Mouse (Mus musculus) thymus, adult 2 months (tissue): ENCODE data around the gene Pcbp3. TPM values are rescaled to one million over a fixed set of nuclear protein-coding genes. Genes with fewer than 3 reads are reported as not detected.

Source experiments
- DNase-seq: peaks from one replicate; pipeline ENCODE4 v3.0.0; 2021
- H3K27ac ChIP-seq: fragments of 200-500 bp; 2 replicates; pipeline ENCODE4 v1.5.1; 2012; ENCODE audit warnings: low read length, control low read depth; ENCODE audit not compliant: control insufficient read depth, insufficient read depth
- H3K27me3 ChIP-seq: fragments of 200-500 bp; 2 replicates; pipeline ENCODE4 v1.6.1; 2012; ENCODE audit warnings: mild to moderate bottlenecking, low read length, moderate library complexity, mixed read lengths; ENCODE audit not compliant: control insufficient read depth, insufficient read depth
- H3K36me3 ChIP-seq: fragments of 200-500 bp; 2 replicates; pipeline ENCODE4 v1.6.1; 2012; ENCODE audit warnings: mild to moderate bottlenecking, low read length, moderate library complexity; ENCODE audit not compliant: control insufficient read depth, insufficient read depth
- H3K4me1 ChIP-seq: fragments of 200-500 bp; replicated peaks from 2 replicates; pipeline ENCODE4 v1.6.1; 2012; ENCODE audit warnings: low read length; ENCODE audit not compliant: control insufficient read depth, insufficient read depth
- H3K4me3 ChIP-seq: fragments of 200-500 bp; 2 replicates; pipeline ENCODE4 v1.5.1; 2012; ENCODE audit warnings: mild to moderate bottlenecking, low read length, control low read depth, moderate library complexity; ENCODE audit not compliant: control insufficient read depth, insufficient read depth
- CTCF ChIP-seq: fragments of 200-500 bp; IDR thresholded peaks from 2 replicates; pipeline ENCODE4 v1.5.1; 2012; ENCODE audit warnings: mild to moderate bottlenecking, control low read depth, low read length, moderate library complexity, borderline replicate concordance; ENCODE audit not compliant: control insufficient read depth, poor library complexity, insufficient read depth; ENCODE audit errors: extremely low read depth
- POLR2A ChIP-seq: fragments of 200-500 bp; IDR thresholded peaks from 2 replicates; pipeline ENCODE4 v1.6.1; 2012; ENCODE audit warnings: mild to moderate bottlenecking, low read length, control low read depth, moderate library complexity; ENCODE audit not compliant: control insufficient read depth, poor library complexity, insufficient read depth; ENCODE audit errors: extremely low read depth
- WGBS: fragments of 180-500 bp; shearing (Covaris S2); methylation state at CpG from one replicate; pipeline ENCODE4 v1.1.7; 2018; 5-methylcytosine and 5-hydroxymethylcytosine counted together
- polyA plus RNA-seq: library from polyadenylated mRNA; depleted of rRNA; stranded (reverse); fragments of >200 nt; gene quantifications from 2 replicates; pipeline ENCODE4 v1.2.3, GENCODE M21; 2012

Gene Pcbp3
- polyA plus RNA-seq, 1 experiment: 12.7 TPM

DNA sequence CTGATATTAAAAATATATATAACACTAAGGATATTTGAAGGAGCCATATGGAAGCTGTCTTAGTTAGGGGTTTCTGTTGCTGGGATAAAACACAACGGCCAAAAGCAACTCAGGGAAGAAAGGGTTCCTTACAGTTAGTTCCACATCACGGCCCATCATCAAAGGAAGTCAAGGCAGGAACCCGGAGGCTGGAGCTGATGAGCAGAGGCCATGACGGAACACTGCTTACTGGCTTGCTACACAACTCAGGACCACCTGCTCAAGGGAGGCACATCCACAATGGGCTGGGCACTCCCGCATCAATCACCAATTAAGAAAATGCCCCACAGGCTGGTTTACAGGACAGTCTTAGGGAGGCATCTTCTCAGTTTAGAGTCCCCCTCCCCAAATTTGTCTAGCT, 26.9 kb downstream of the Pcbp3 start:
- DNase-seq: no peak
- Histone ChIP-seq H3K27ac (no peak overlapping the region), H3K36me3 (no peaks in the 10 kb centered on the region), H3K27me3 (no peaks in the 10 kb centered on the region), H3K4me3 (no peak overlapping the region), H3K4me1 (no peaks in the 10 kb centered on the region)
- TF ChIP-seq POLR2A (no peak), CTCF (no peak)
- WGBS: 95% methylated on average over 5 of the region's 5 CpGs

DNA sequence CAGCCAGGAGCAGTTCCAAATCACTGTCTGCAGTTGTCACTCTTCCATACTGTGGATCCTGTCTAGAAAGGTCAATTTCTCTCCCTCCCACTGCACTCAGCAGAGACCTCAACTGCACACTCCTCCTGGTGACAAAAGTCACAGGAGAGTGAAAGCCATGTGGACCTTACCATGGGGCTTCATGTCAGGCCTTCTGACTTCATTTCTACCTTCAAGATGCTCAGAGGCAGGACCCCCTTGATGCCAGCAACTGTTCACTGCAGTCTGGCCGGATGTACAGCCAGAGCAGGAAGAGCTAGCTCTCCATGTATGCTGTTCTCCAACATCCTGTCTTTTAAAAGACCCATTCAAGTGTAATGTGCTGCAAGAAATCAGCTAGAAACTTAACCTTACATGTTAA, 29.9 kb downstream of the Pcbp3 start:
- DNase-seq: no peak
- TF ChIP-seq CTCF (no peak), POLR2A (no peak)
- 86% methylated on average over 1 of the region's 1 CpGs for WGBS
- H3K4me3 ChIP-seq: no peak overlapping the region
- no peaks in the 10 kb centered on the region for H3K27me3 ChIP-seq
- H3K4me1 ChIP-seq: no peaks in the 10 kb centered on the region
- no peak overlapping the region for H3K27ac ChIP-seq
- no peaks in the 10 kb centered on the region for H3K36me3 ChIP-seq

DNA sequence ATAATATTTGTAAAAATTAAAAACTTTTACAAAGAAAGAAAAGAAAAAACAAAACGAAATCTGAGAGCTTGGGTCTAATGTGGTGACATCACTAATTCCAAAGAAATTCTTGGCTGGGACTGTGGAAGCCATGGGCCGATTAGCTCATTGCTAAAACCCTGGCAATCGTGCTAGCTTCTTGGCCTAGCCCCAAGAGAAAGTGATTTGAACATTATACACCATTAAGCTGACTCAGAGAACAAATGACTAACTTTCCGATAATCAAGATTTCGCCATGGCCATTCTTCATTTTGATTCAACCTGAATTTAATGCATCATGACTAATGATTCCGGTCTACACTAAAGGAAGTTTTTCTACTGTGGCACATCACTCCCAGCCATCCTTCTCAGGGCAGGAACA, 30.6 kb downstream of the Pcbp3 start:
- Histone ChIP-seq H3K4me3 (no peak overlapping the region), H3K27me3 (no peaks in the 10 kb centered on the region), H3K4me1 (no peaks in the 10 kb centered on the region), H3K27ac (no peak overlapping the region), H3K36me3 (no peaks in the 10 kb centered on the region)
- TF ChIP-seq CTCF (no peak), POLR2A (no peak)
- no peak for DNase-seq
- WGBS: 84% methylated on average over 6 of the region's 6 CpGs

DNA sequence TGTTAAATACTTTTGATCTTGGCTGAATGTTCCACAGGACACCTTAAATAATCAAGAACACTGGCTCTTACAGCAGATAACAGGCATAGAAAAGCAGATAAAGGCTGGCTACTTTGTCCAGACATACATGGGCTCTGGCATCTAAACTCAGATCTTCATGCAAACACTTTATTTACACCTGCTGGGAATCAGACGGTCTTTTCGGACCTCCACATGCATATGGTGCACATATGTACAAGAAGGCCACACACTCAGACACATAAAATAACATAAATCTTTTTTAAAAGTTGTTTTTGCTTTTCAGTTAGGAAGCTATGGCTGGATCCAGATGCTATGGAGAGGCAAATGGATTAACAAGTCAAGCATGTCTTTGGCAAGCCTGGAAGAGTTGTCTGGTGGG, 37.2 kb downstream of the Pcbp3 start:
- TF ChIP-seq POLR2A (no peak), CTCF (no peak)
- no peaks in the 10 kb centered on the region for H3K27me3 ChIP-seq
- no peak for DNase-seq
- H3K4me1 ChIP-seq: no peaks in the 10 kb centered on the region
- no peak overlapping the region for H3K27ac ChIP-seq
- no peak overlapping the region for H3K4me3 ChIP-seq
- H3K36me3 ChIP-seq: no peaks in the 10 kb centered on the region
- 95% methylated on average over 2 of the region's 2 CpGs for WGBS

DNA sequence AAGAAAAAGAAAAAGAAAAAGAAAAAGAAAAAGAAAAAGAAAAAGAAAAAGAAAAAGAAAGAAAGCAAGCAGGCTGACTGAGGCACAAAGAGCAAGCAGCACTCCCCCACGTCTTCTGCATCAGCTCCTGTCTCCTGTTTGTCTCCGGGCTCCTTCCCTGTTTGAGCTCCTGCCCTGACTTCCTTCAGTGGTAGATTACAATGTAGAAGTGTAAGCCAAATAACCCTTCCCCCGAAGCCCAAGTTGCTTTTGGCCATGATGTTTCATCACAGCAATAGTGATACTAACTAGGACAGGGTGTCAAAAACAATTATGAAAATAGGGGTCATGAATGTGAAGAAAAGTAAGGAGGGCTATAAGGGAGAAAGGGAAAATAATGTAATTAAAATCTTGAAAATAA, 43.6 kb downstream of the Pcbp3 start:
- Histone ChIP-seq H3K4me1 (no peaks in the 10 kb centered on the region), H3K4me3 (no peak overlapping the region), H3K27ac (no peak overlapping the region), H3K36me3 (no peaks in the 10 kb centered on the region), H3K27me3 (no peaks in the 10 kb centered on the region)
- no peak for TF ChIP-seq CTCF
- DNase-seq: no peak
- WGBS: 85% methylated on average over 3 of the region's 3 CpGs

DNA sequence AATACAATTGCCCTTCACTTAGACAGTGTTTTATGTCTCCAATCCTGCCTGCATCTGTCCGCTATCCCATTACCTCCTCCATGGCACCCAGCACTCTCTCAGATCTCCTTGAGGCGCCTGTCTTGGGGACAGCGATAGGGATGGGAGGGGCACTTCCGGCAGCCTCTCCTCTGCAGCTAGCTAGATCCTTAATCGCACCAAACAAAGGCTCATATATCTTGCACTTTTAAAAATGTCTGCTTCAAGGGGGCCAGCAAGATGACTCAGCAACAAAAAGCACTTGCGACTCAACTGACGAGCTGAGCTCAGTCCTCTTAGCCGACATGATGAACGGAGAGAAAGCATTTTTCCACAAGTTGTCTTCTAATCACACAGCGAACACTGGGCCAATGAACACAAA, 55.3 kb downstream of the Pcbp3 start:
- Histone ChIP-seq H3K27ac (no peak overlapping the region), H3K36me3 (no peaks in the 10 kb centered on the region), H3K4me1 (peaks cover 12% of the 10 kb centered on the region), H3K27me3 (no peaks in the 10 kb centered on the region), H3K4me3 (no peak overlapping the region)
- DNase-seq: peak; percentile 33
- no peak for TF ChIP-seq CTCF
- TF ChIP-seq POLR2A: no peak
- 25% methylated on average over 10 of the region's 10 CpGs for WGBS

DNA sequence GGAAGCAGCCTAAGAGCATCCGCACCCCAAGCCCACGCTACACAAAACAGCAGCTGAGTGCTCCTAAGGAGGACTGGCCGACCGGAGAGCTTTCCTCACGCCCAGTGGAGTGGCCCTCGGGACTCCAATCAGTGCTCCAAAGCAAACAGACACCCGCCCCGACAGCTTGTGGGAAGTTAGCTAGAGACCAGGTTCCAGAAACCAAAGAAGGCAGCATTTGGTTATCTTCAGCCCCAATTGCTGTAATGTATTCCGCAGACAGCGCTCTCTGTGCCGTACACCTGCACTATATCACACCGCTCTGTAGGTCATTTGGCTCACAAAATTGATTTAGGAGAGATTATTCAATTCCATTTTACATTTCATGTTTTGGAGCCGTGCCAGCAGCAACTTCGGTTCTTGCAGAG, 55.7 kb downstream of the Pcbp3 start:
- WGBS: 83% methylated on average over 14 of the region's 14 CpGs
- TF ChIP-seq CTCF (no peak), POLR2A (no peak)
- Histone ChIP-seq H3K27me3 (no peaks in the 10 kb centered on the region), H3K4me3 (no peak overlapping the region), H3K4me1 (peaks cover 12% of the 10 kb centered on the region), H3K27ac (no peak overlapping the region), H3K36me3 (no peaks in the 10 kb centered on the region)
- no peak for DNase-seq
